Mouse (Mus musculus) embryonic facial prominence, embryonic 11.5 days (tissue): ENCODE results near the gene Card10. TPM values are rescaled to one million over a fixed set of nuclear protein-coding genes. Genes with fewer than 3 reads are reported as not detected.

Experiments used
- ATAC-seq: fragments of 200-750 bp; cut with Nextera tagmentation; replicated peaks from 2 replicates; pipeline ENCODE4 v1.8.0; 2017; ENCODE audit warnings: low read depth; ENCODE audit not compliant: insufficient number of reproducible peaks, low FRiP score, low TSS enrichment
- DNase-seq: peaks from one replicate; pipeline ENCODE4 v3.0.0-alpha.2; 2015; ENCODE audit warnings: low spot score
- H3K27ac ChIP-seq: fragments of 300-500 bp; sonication (generic); replicated peaks from 2 replicates; pipeline ENCODE4 v1.5.1; 2014; ENCODE audit warnings: mild to moderate bottlenecking, low read depth, low read length, control low read depth
- H3K27me3 ChIP-seq: fragments of 300-500 bp; sonication (generic); 2 replicates; pipeline ENCODE4 v1.6.1; 2014; ENCODE audit warnings: mild to moderate bottlenecking, low read length, moderate library complexity, mixed read lengths; ENCODE audit not compliant: control insufficient read depth, insufficient read depth
- H3K36me3 ChIP-seq: fragments of 300-500 bp; sonication (generic); replicated peaks from 2 replicates; pipeline ENCODE4 v1.6.1; 2014; ENCODE audit warnings: low read depth, mild to moderate bottlenecking, low read length, moderate library complexity, mixed read lengths; ENCODE audit not compliant: control insufficient read depth, insufficient read depth
- H3K4me1 ChIP-seq: fragments of 300-500 bp; sonication (generic); 2 replicates; pipeline ENCODE4 v1.6.1; 2014; ENCODE audit warnings: low read length, mixed read lengths; ENCODE audit not compliant: control insufficient read depth, insufficient read depth
- H3K4me2 ChIP-seq: fragments of 300-500 bp; sonication (generic); 2 replicates; pipeline ENCODE4 v1.6.1; 2014; ENCODE audit warnings: low read depth, mild to moderate bottlenecking, control low read depth, low read length, moderate library complexity
- H3K4me3 ChIP-seq: fragments of 300-500 bp; sonication (generic); 2 replicates; pipeline ENCODE4 v1.5.1; 2014; ENCODE audit warnings: low read depth, low read length, control low read depth
- H3K9ac ChIP-seq: fragments of 300-500 bp; sonication (generic); replicated peaks from 2 replicates; pipeline ENCODE4 v1.6.1; 2014; ENCODE audit warnings: mild to moderate bottlenecking, control low read depth, low read length
- H3K9me3 ChIP-seq: fragments of 300-500 bp; sonication (generic); replicated peaks from 2 replicates; pipeline ENCODE4 v1.6.1; 2016; ENCODE audit warnings: mild to moderate bottlenecking, low read length, inconsistent platforms, mixed read lengths; ENCODE audit not compliant: control insufficient read depth
- WGBS: fragments of 180-500 bp; shearing (Covaris S2); extraction: QIAGEN DNeasy Blood & Tissue Kit; methylation state at CpG from one replicate; pipeline ENCODE4 v1.1.7; 2014; 5-methylcytosine and 5-hydroxymethylcytosine counted together
- polyA plus RNA-seq: library from polyadenylated mRNA; unstranded; fragments of >200 nt; fragmentation: Nextera tagmentation; extraction: Ambion mirVana; gene quantifications from 2 replicates; pipeline ENCODE4 v1.2.1, GENCODE M21; 2014

The Card10 gene
- polyA plus RNA-seq, 1 experiment from 2014 or later = 1.8 TPM

DNA sequence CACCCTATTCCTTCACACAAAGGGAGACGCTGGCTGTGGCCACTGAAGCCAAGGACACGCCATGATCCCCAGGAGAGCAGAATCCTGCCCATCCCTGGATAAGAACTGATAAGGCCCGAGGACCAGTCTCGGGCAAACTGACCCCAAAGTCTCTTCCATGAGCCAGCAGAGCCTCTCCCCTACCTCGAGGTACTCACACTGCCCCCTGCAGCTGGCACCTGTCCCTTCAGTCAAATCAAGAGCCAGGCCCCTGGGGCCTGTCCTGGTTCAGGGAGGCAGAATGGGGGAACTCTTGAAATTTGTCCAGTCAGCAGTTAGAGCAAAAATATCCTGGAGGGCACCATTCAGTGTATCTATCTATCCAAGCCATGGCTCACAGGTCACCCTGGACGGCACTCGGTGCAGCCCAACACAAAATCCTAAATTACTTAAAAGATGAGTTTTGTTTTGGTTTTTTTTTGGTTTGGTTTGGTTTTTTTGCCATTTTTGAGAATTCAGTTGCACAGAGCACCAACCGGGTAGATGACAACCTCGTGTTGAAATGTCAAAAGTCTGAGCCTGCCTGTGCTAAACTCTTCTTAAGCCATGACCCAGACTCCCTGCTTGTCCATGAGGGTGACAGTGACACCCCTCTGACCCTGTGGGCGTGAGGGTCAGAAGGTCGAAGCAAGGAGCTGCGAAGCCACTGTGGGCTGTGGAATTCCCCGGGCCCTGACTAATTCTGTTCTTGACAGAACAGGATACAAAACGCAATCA is 20.3 kb downstream of the Card10 start:
- no peaks in the 10 kb centered on the region for H3K4me1 ChIP-seq
- H3K4me2 ChIP-seq = no peak overlapping the region
- no peak overlapping the region for H3K27ac ChIP-seq
- DNase-seq = no peak
- no peak overlapping the region for H3K4me3 ChIP-seq
- H3K9me3 ChIP-seq = no peaks in the 10 kb centered on the region
- H3K36me3 ChIP-seq = no peaks in the 10 kb centered on the region
- WGBS = 69% methylated on average over 14 of the region's 14 CpGs
- no peak for ATAC-seq
- no peaks in the 10 kb centered on the region for H3K27me3 ChIP-seq
- no peak overlapping the region for H3K9ac ChIP-seq

DNA sequence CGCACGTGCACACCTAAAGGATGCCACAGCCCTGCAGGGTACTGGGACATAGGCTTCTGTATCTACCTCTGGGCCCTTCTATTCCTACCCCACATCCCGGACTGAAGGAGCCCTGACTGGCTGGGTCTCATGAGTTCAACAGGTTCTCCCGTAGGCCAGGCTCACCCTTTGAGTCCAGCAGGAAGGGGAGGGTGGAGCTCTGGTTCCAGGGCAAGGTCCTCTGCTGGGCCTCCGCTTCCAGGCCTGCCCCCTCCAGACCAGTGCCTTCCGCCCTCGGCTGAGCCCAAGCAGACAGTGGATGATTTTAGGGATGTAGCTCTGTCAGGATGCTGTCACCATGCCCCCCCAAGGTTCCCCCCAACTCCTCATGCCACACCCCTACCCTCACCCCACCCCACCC is 21.9 kb downstream of the Card10 start:
- WGBS = 80% methylated on average over 7 of the region's 7 CpGs
- no peak overlapping the region for H3K4me3 ChIP-seq
- H3K27ac ChIP-seq = no peak overlapping the region

DNA sequence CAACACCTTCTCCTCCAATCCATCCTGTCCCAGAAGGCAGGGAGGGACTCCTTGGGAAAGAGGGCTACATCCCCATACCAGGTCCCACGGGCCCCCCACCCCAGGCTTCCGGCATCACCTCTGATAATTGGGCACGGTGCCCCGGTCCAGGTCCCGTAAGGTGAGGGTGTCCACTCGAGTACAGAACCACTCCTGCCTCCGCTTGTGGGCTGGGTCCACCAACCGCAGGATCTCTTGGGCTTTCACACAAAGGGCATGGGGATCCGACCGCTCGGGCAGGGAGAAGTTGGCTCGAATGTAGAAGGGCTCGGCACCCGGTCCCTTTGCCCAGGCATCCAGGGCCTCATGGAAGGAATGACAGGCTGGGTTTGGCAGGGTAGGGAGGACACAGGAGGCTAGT is 22.5 kb downstream of the Card10 start:
- Histone ChIP-seq H3K9me3 (no peaks in the 10 kb centered on the region), H3K36me3 (no peaks in the 10 kb centered on the region), H3K4me1 (no peaks in the 10 kb centered on the region), H3K27ac (no peak overlapping the region), H3K9ac (no peak overlapping the region), H3K4me3 (no peak overlapping the region), H3K4me2 (no peak overlapping the region), H3K27me3 (no peaks in the 10 kb centered on the region)
- DNase-seq = no peak
- ATAC-seq = no peak
- WGBS = 89% methylated on average over 14 of the region's 14 CpGs

More for the DNA sequence above, 21.9 kb downstream of the Card10 start:
- H3K9ac ChIP-seq = no peak overlapping the region
- no peak overlapping the region for H3K4me2 ChIP-seq
- H3K27me3 ChIP-seq = no peaks in the 10 kb centered on the region
- H3K9me3 ChIP-seq = no peaks in the 10 kb centered on the region
- H3K4me1 ChIP-seq = no peaks in the 10 kb centered on the region
- DNase-seq = no peak
- no peak for ATAC-seq
- no peaks in the 10 kb centered on the region for H3K36me3 ChIP-seq

DNA sequence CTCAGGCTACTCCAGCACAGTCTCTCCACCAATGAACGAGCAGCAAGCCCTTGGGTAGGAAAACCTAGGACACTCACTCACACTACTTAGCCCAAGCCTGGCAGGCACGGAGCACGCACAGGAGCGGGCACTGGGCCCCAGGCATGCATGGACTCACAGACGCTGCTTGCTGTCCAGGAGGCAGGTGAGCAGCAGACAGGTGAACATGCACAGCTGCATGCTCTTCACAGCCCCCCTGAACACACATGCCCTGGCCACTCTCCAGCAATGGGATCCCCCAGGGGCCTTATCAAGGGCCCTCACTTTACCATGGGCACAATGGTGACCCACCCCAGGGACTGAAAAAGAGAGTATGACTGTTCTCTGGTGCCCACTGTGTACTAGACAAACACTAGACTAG is 23.2 kb downstream of the Card10 start:
- H3K27me3 ChIP-seq = no peaks in the 10 kb centered on the region
- no peak; the same call in 1 of the 2 replicates for ATAC-seq
- no peaks in the 10 kb centered on the region for H3K9me3 ChIP-seq
- H3K4me1 ChIP-seq = no peaks in the 10 kb centered on the region
- DNase-seq = no peak
- no peaks in the 10 kb centered on the region for H3K36me3 ChIP-seq
- H3K27ac ChIP-seq = no peak overlapping the region
- WGBS = 88% methylated on average over 5 of the region's 5 CpGs
- H3K9ac ChIP-seq = no peak overlapping the region
- no peak overlapping the region for H3K4me3 ChIP-seq
- no peak overlapping the region for H3K4me2 ChIP-seq

DNA sequence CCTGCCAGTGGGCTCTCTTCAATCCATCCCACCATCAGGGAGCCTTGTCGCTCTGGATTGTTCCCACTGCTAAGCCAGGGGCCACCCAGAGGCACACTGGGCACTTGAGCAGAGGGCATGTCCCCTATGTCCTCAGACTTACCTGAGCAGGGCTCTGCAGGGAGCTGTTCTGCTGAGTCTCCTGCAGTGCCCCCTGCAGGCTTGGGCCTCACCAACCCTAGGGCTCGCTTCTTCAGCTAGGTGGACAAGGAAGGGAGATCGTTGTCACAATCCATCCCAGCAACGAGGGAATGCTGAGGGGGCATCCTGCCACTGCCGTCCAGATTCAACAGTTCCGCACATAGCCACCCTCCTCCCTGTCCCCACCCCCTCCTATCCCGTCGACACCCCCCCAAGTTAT is 23.6 kb downstream of the Card10 start:
- no peak overlapping the region for H3K4me2 ChIP-seq
- H3K4me1 ChIP-seq = no peaks in the 10 kb centered on the region
- ATAC-seq = no peak
- 72% methylated on average over 8 of the region's 8 CpGs for WGBS
- no peak overlapping the region for H3K27ac ChIP-seq
- no peak overlapping the region for H3K9ac ChIP-seq
- H3K27me3 ChIP-seq = no peaks in the 10 kb centered on the region
- no peak overlapping the region for H3K4me3 ChIP-seq
- no peaks in the 10 kb centered on the region for H3K36me3 ChIP-seq
- DNase-seq = no peak
- no peaks in the 10 kb centered on the region for H3K9me3 ChIP-seq

DNA sequence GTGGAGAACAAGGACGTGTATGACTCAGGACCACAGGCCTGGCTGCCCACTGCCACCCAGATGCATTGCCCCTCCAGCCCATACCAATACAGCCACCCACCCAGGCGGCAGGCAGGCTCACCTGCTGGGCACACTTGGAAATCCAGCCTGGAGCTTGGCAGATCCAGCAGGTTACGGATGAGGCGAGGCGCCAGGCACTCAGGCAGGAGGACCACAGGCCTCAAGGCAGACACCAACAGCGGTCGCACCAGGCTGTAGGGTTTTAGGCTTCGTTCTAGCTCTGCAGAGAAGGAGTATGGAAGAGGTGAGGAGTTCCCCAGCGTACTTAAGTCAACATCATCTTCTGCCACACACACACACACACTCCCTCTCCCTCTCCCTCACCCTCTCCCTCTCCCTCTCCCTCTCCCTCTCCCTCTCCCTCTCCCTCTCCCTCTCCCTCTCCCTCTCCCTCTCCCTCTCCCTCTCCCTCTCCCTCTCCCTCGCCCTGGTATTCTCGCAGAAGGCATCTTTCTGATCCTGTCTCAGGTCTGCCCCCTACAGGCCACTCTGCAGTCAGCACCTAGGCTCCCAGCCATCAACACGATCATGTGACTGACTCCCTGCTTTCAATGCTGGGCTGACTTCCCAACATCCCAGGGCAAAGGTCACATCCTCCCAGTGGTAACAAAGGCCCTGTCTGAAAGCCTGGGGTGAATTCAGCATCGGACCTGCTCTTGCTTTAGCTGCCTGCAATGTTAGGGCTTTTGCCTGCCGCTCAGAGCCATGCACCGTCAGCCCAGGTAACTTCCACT is 24.6 kb downstream of the Card10 start:
- Histone ChIP-seq H3K9ac (no peak overlapping the region), H3K4me3 (no peak overlapping the region), H3K9me3 (no peaks in the 10 kb centered on the region), H3K4me1 (peaks cover 4% of the 10 kb centered on the region; the same call in 1 of the 2 replicates), H3K4me2 (no peak overlapping the region), H3K27me3 (no peaks in the 10 kb centered on the region), H3K27ac (no peak overlapping the region), H3K36me3 (no peaks in the 10 kb centered on the region)
- 46% methylated on average over 13 of the region's 15 CpGs for WGBS
- peak; percentile 91 for DNase-seq
- no peak for ATAC-seq

DNA sequence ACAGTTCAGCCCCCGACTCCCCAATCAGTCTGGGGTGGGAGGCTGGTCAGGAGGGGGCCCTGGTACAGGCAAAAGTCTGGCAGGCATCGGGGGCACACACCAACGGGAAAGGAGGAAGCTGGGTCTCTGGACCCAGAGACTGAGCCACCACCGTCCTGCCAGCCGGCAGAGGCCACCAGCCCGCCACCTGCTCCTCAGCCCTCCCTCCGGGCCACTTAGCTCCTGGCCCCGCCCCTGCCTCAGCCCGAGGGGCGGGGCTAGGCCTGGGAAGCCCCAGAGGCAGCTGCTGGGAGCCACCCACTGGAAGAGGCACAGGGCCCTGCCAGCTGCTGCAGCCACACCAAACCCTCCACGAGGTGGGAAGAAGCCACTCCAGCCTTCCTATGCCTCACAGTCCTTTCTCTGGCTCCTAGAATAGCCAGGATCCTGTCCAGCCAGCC is 29.5 kb downstream of the Card10 start, which contains the start of gene Mfng:
Mfng (minus strand) TSS at position 186 of the 440 bp plus-strand sequence.
- Histone ChIP-seq H3K9me3 (no peaks in the 10 kb centered on the region; the same call in 1 of the 2 replicates), H3K27me3 (no peaks in the 10 kb centered on the region), H3K4me3 (peak within 1 kb of the TSS; percentile 21), H3K9ac (peak within 1 kb of the TSS; percentile 34; the same call in 1 of the 2 replicates), H3K4me2 (peak within 1 kb of the TSS; percentile 44), H3K4me1 (peaks cover 8% of the 10 kb centered on the region; the same call in 1 of the 2 replicates), H3K27ac (peak within 1 kb of the TSS; percentile 43; the same call in 1 of the 2 replicates), H3K36me3 (no peaks in the 10 kb centered on the region)
- DNase-seq = peak; percentile 83
- peak; percentile 5; the same call in 1 of the 2 replicates for ATAC-seq
- 2% methylated on average over 11 of the region's 11 CpGs for WGBS
